Mouse (Mus musculus) left cerebral cortex, postnatal 14 days (tissue): ENCODE measurements at regions not wholly inside any gene's neighbourhood (a gene's known extent, or its start where the extent isn't known, plus 50 kb on each side); places are given as distances from the start of the nearest gene placed in this dataset.
A peak's percentile ranks its signal among the peaks of the same experiment; 100 is the strongest.

ENCODE experiments used
- DNase-seq, 2 experiments: peaks; one replicate each; pipeline ENCODE4 v3.0.0; 2021 to 2022; ENCODE audit warnings: low spot score in 2 of 2, mixed read lengths in 1 of 2
- intact Hi-C: fragments of 180-260 bp; cut with DNase I; formaldehyde crosslinking; loops from one replicate; pipeline ENCODE4 v1.15.1; 2025

- intact Hi-C loops, result loop anchor here (5.0 kb wide), 1 partner anchor 523 kb away; no protein-coding TSS in a partner anchor
Observed at GRCm38 (mm10) chr14:111149653-111150052, 394.7 kb upstream of the Slitrk6 start.

GRCm38 (mm10) chr14:111116600-111116999 lies 361.7 kb upstream of the Slitrk6 start:
- intact Hi-C loops, result no loop called here
- no peak for DNase-seq

More at GRCm38 (mm10) chr14:111149653-111150052, 394.7 kb upstream of the Slitrk6 start:
- peak; percentile 38 to 71 for DNase-seq

- DNase-seq, result no peak
- intact Hi-C loops, result no loop called here
Observed at GRCm38 (mm10) chr14:111103579-111103978, 348.6 kb upstream of the Slitrk6 start.

- intact Hi-C loops, result no loop called here
- DNase-seq, result no peak
Observed at GRCm38 (mm10) chr14:111100257-111100656, 345.3 kb upstream of the Slitrk6 start.

GRCm38 (mm10) chr14:111096229-111096628 lies 341.3 kb upstream of the Slitrk6 start:
- intact Hi-C loops, result no loop called here
- no peak for DNase-seq

- no peak for DNase-seq
- intact Hi-C loops, result no loop called here
Observed at GRCm38 (mm10) chr14:111074517-111074916, 319.6 kb upstream of the Slitrk6 start.

GRCm38 (mm10) chr14:111073529-111073928 lies 318.6 kb upstream of the Slitrk6 start:
- peak in 1 of 2 experiments; percentile 3 for DNase-seq
- intact Hi-C loops, result no loop called here
